Mouse (Mus musculus) liver, adult 2 months (tissue): ENCODE measurements around the gene Slc29a1. TPM values are rescaled to one million over a fixed set of nuclear protein-coding genes. Genes with fewer than 3 reads are reported as not detected.

Source experiments
- DNase-seq: peaks from one replicate; pipeline ENCODE4 v3.0.0-alpha.2; 2011; ENCODE audit warnings: low read depth, low spot score; ENCODE audit errors: extremely low read depth
- H3K27ac ChIP-seq: fragments of 200-500 bp; replicated peaks from 2 replicates; pipeline ENCODE4 v1.5.1; 2012; ENCODE audit warnings: low read depth, mild to moderate bottlenecking, control low read depth, inconsistent platforms, low read length; ENCODE audit not compliant: insufficient read depth
- H3K27me3 ChIP-seq: fragments of 200-500 bp; 2 replicates; pipeline ENCODE4 v1.6.1; 2012; ENCODE audit warnings: mild to moderate bottlenecking, moderate library complexity, low read length, inconsistent platforms; ENCODE audit not compliant: control insufficient read depth, insufficient read depth
- H3K36me3 ChIP-seq: fragments of 200-500 bp; 2 replicates; pipeline ENCODE4 v1.6.1; 2012; ENCODE audit warnings: low read length, inconsistent platforms; ENCODE audit not compliant: control insufficient read depth, insufficient read depth
- H3K4me1 ChIP-seq: fragments of 200-500 bp; 2 replicates; pipeline ENCODE4 v1.6.1; 2011; ENCODE audit warnings: low read length; ENCODE audit not compliant: control insufficient read depth, insufficient read depth
- H3K4me3 ChIP-seq: fragments of 200-500 bp; 2 replicates; pipeline ENCODE4 v1.5.1; 2011; ENCODE audit warnings: low read depth, mild to moderate bottlenecking, control low read depth, low read length, moderate library complexity; ENCODE audit not compliant: insufficient read depth
- H3K79me2 ChIP-seq: fragments of 200-500 bp; 2 replicates; pipeline ENCODE4 v1.6.1; 2012; ENCODE audit warnings: inconsistent platforms, mild to moderate bottlenecking, low read length, moderate library complexity; ENCODE audit not compliant: control insufficient read depth, insufficient read depth
- H3K9ac ChIP-seq: fragments of 200-500 bp; 2 replicates; pipeline ENCODE4 v1.6.1; 2012; ENCODE audit warnings: low read depth, mild to moderate bottlenecking, control low read depth, inconsistent platforms, low read length
- CTCF ChIP-seq: fragments of 200-500 bp; IDR thresholded peaks from 2 replicates; pipeline ENCODE4 v1.5.1; 2011; ENCODE audit warnings: low read depth, low read length, control low read depth
- POLR2A ChIP-seq: fragments of 200-500 bp; IDR thresholded peaks from 2 replicates; pipeline ENCODE4 v1.6.1; 2011; ENCODE audit warnings: low read length, control low read depth; ENCODE audit not compliant: insufficient read depth; ENCODE audit errors: extremely low read depth
- WGBS: fragments of 180-500 bp; shearing (Covaris S2); methylation state at CpG from one replicate; pipeline ENCODE4 v1.1.7; 2018; 5-methylcytosine and 5-hydroxymethylcytosine counted together
- polyA plus RNA-seq: library from polyadenylated mRNA; depleted of rRNA; stranded (reverse); fragments of >200 nt; gene quantifications from 2 replicates; pipeline ENCODE4 v1.2.3, GENCODE M21; 2012
- total RNA-seq: library from RNA; depleted of rRNA; stranded (reverse); fragments of >200 nt; gene quantifications from 2 replicates; pipeline ENCODE4 v1.2.3, GENCODE M21; 2014

Slc29a1 gene
- total and polyA plus RNA-seq, 2 experiments: 220 to 618 TPM

GRCm38 (mm10) chr17:45598891-45599290 is 515 bp downstream of the Slc29a1 start:
- peak overlapping the region; percentile 86 for H3K9ac ChIP-seq
- H3K79me2 ChIP-seq: peaks cover 8% of the 10 kb centered on the region; the same call in 1 of the 2 replicates
- H3K4me1 ChIP-seq: peaks cover 15% of the 10 kb centered on the region
- peak overlapping the region; percentile 78 for H3K4me3 ChIP-seq
- 6% methylated on average over 3 of the region's 3 CpGs for WGBS
- no peaks in the 10 kb centered on the region for H3K36me3 ChIP-seq
- H3K27ac ChIP-seq: peak overlapping the region; percentile 100
- H3K27me3 ChIP-seq: no peaks in the 10 kb centered on the region
- DNase-seq: peak; percentile 96
- TF ChIP-seq CTCF (no peak), POLR2A (no peak)

- TF ChIP-seq CTCF: no peak
- TF ChIP-seq POLR2A: no peak
- peaks cover 15% of the 10 kb centered on the region for H3K4me1 ChIP-seq
- peak overlapping the region; percentile 29; the same call in 1 of the 2 replicates for H3K4me3 ChIP-seq
- peaks cover 9% of the 10 kb centered on the region; the same call in 1 of the 2 replicates for H3K79me2 ChIP-seq
- no peaks in the 10 kb centered on the region for H3K27me3 ChIP-seq
- peak overlapping the region; percentile 70 for H3K9ac ChIP-seq
- WGBS: 18% methylated on average over 2 of the region's 2 CpGs
- H3K36me3 ChIP-seq: no peaks in the 10 kb centered on the region
- peak overlapping the region; percentile 100 for H3K27ac ChIP-seq
- peak; percentile 99 for DNase-seq
Measured at GRCm38 (mm10) chr17:45598376-45598775, 1.0 kb downstream of the Slc29a1 start.

- Histone ChIP-seq H3K4me1 (peaks cover 18% of the 10 kb centered on the region), H3K79me2 (peaks cover 14% of the 10 kb centered on the region; the same call in 1 of the 2 replicates), H3K9ac (peak overlapping the region; percentile 33; the same call in 1 of the 2 replicates), H3K4me3 (no peak overlapping the region), H3K36me3 (no peaks in the 10 kb centered on the region), H3K27ac (peak overlapping the region; percentile 100), H3K27me3 (no peaks in the 10 kb centered on the region)
- peak; percentile 81 for DNase-seq
- TF ChIP-seq CTCF (no peak), POLR2A (no peak)
- 6% methylated on average over 3 of the region's 3 CpGs for WGBS
Measured at GRCm38 (mm10) chr17:45597787-45598186, 1.6 kb downstream of the Slc29a1 start.

GRCm38 (mm10) chr17:45596631-45597396 is 2.6 kb downstream of the Slc29a1 start:
- peaks cover 18% of the 10 kb centered on the region for H3K4me1 ChIP-seq
- 11% methylated on average over 11 of the region's 11 CpGs for WGBS

GRCm38 (mm10) chr17:45595736-45596390 is 3.5 kb downstream of the Slc29a1 start:
- 14% methylated on average over 23 of the region's 23 CpGs for WGBS
- H3K4me3 ChIP-seq: peak overlapping the region; percentile 61
- DNase-seq: no peak
- peak overlapping the region; percentile 95 for H3K9ac ChIP-seq
- H3K4me1 ChIP-seq: peaks cover 26% of the 10 kb centered on the region
- H3K36me3 ChIP-seq: no peaks in the 10 kb centered on the region
- H3K79me2 ChIP-seq: peaks cover 31% of the 10 kb centered on the region; the same call in 1 of the 2 replicates
- no peak for TF ChIP-seq POLR2A
- TF ChIP-seq CTCF: no peak
- peak overlapping the region; percentile 92 for H3K27ac ChIP-seq
- no peaks in the 10 kb centered on the region for H3K27me3 ChIP-seq

More at GRCm38 (mm10) chr17:45596631-45597396, 2.6 kb downstream of the Slc29a1 start:
- peak; percentile 90 for DNase-seq
- no peaks in the 10 kb centered on the region for H3K36me3 ChIP-seq
- peaks cover 21% of the 10 kb centered on the region; the same call in 1 of the 2 replicates for H3K79me2 ChIP-seq
- H3K9ac ChIP-seq: peak overlapping the region; percentile 95
- H3K27me3 ChIP-seq: no peaks in the 10 kb centered on the region
- H3K27ac ChIP-seq: peak overlapping the region; percentile 99
- H3K4me3 ChIP-seq: peak overlapping the region; percentile 5
- TF ChIP-seq CTCF (peak; percentile 84), POLR2A (0 out of 2 replicates have a peak, but pooled peaks have one; percentile 33)
